Mouse (Mus musculus) large intestine, adult 2 months (tissue): Measurements from ENCODE around the gene Ush1c. TPM values are rescaled to one million over a fixed set of nuclear protein-coding genes. Genes with fewer than 3 reads are reported as not detected.

Experiments
- DNase-seq: peaks from one replicate; pipeline ENCODE4 v3.0.0-alpha.2; 2012; ENCODE audit warnings: low read depth, low spot score
- WGBS: fragments of 180-500 bp; shearing (Covaris S2); methylation state at CpG from one replicate; pipeline ENCODE4 v1.1.7; 2018; 5-methylcytosine and 5-hydroxymethylcytosine counted together
- polyA plus RNA-seq: library from polyadenylated mRNA; depleted of rRNA; stranded (reverse); fragments of >200 nt; gene quantifications from 2 replicates; pipeline ENCODE4 v1.2.3, GENCODE M21; 2012

The Ush1c gene
- polyA plus RNA-seq, 1 experiment: 94.9 TPM

GRCm38 (mm10) chr7:46210276-46210675, 28.0 kb downstream of the Ush1c start:
- DNase-seq: no peak
- 86% methylated on average over 6 of the region's 6 CpGs for WGBS

GRCm38 (mm10) chr7:46208131-46208530, 30.2 kb downstream of the Ush1c start:
- 90% methylated on average over 8 of the region's 8 CpGs for WGBS
- no peak for DNase-seq

- 80% methylated on average over 6 of the region's 6 CpGs for WGBS
- no peak for DNase-seq
Observed at GRCm38 (mm10) chr7:46204775-46205174, 33.5 kb downstream of the Ush1c start.

- 55% methylated on average over 11 of the region's 11 CpGs for WGBS
- no peak for DNase-seq
Observed at GRCm38 (mm10) chr7:46204046-46204471, 34.2 kb downstream of the Ush1c start.

- no peak for DNase-seq
Observed at GRCm38 (mm10) chr7:46201649-46202048, 36.7 kb downstream of the Ush1c start.

GRCm38 (mm10) chr7:46200021-46200420, 38.3 kb downstream of the Ush1c start:
- no peak for DNase-seq
- 66% methylated on average over 6 of the region's 6 CpGs for WGBS

More at GRCm38 (mm10) chr7:46201649-46202048, 36.7 kb downstream of the Ush1c start:
- 45% methylated on average over 14 of the region's 14 CpGs for WGBS

GRCm38 (mm10) chr7:46195356-46195755, 42.9 kb downstream of the Ush1c start:
- WGBS: 74% methylated on average over 5 of the region's 5 CpGs
- DNase-seq: no peak

GRCm38 (mm10) chr7:46184232-46184631, 54.1 kb downstream of the Ush1c start:
- no peak for DNase-seq

GRCm38 (mm10) chr7:46181590-46181989, 56.7 kb downstream of the Ush1c start:
- peak; percentile 27 for DNase-seq
- 2% methylated on average over 3 of the region's 3 CpGs for WGBS

- no peak for DNase-seq
Observed at GRCm38 (mm10) chr7:46179431-46180275, 58.6 kb downstream of the Ush1c start, which contains the start of gene Abcc8. Gene Abcc8 (minus strand): TSS chr7:46180033.

GRCm38 (mm10) chr7:46168980-46169379, 69.3 kb downstream of the Ush1c start:
- DNase-seq: peak; percentile 55
- WGBS: 20% methylated on average over 1 of the region's 1 CpGs

More at GRCm38 (mm10) chr7:46179431-46180275, 58.6 kb downstream of the Ush1c start, which contains the start of gene Abcc8:
- WGBS: 2% methylated on average over 72 of the region's 75 CpGs

GRCm38 (mm10) chr7:46168402-46168801, 69.9 kb downstream of the Ush1c start:
- WGBS: 84% methylated on average over 6 of the region's 6 CpGs
- no peak for DNase-seq

GRCm38 (mm10) chr7:46167901-46168300, 70.4 kb downstream of the Ush1c start:
- 90% methylated on average over 7 of the region's 7 CpGs for WGBS
- no peak for DNase-seq

GRCm38 (mm10) chr7:46165876-46166275, 72.4 kb downstream of the Ush1c start:
- WGBS: 90% methylated on average over 11 of the region's 11 CpGs
- no peak for DNase-seq

GRCm38 (mm10) chr7:46162731-46163130, 75.6 kb downstream of the Ush1c start:
- 74% methylated on average over 5 of the region's 5 CpGs for WGBS

GRCm38 (mm10) chr7:46162132-46162727, 76.1 kb downstream of the Ush1c start:
- DNase-seq: no peak
- 67% methylated on average over 11 of the region's 11 CpGs for WGBS

More at GRCm38 (mm10) chr7:46162731-46163130, 75.6 kb downstream of the Ush1c start:
- no peak for DNase-seq

- DNase-seq: no peak
- WGBS: 47% methylated on average over 3 of the region's 3 CpGs
Observed at GRCm38 (mm10) chr7:46161615-46162014, 76.7 kb downstream of the Ush1c start.

- DNase-seq: no peak
- whole genome bisulfite sequencing: 63% methylated on average over 7 of the region's 7 CpGs
Observed at GRCm38 (mm10) chr7:46157746-46158145, 80.6 kb downstream of the Ush1c start.

- WGBS: 70% methylated on average over 18 of the region's 18 CpGs
Observed at GRCm38 (mm10) chr7:46154498-46155488, 83.5 kb downstream of the Ush1c start.

More at GRCm38 (mm10) chr7:46154498-46155488, 83.5 kb downstream of the Ush1c start:
- no peak for DNase-seq
